Mouse (Mus musculus) heart, postnatal 0 days (tissue): ENCODE measurements at regions not wholly inside any gene's neighbourhood (a gene's known extent, or its start where the extent isn't known, plus 50 kb on each side); places are given as distances from the start of the nearest gene placed in this dataset.

ENCODE experiments used
- CTCF ChIP-seq: IDR thresholded peaks from 2 replicates; pipeline ENCODE4 v1.5.1; 2016; ENCODE audit warnings: antibody characterized with exemption, control low read depth, low read depth
- EP300 ChIP-seq: IDR thresholded peaks from 2 replicates; pipeline ENCODE4 v1.6.1; 2016; ENCODE audit warnings: antibody characterized with exemption, low read depth

- TF ChIP-seq CTCF (no peak), EP300 (no peak)
Observed at GRCm38 (mm10) chr1:157964461-157964860, 391.7 kb downstream of the Brinp2 start.
